Mouse (Mus musculus): ENCODE measurements around the gene Ccdc150. TPM values are rescaled to one million over a fixed set of nuclear protein-coding genes. Genes with fewer than 3 reads are reported as not detected.
A peak's percentile ranks its signal among the peaks of the same experiment; 100 is the strongest.

The Ccdc150 gene
- total RNA-seq (2021): under 1 TPM; 0.16 to 0.62 TPM
- long read RNA-seq: 0 reads

GRCm38 (mm10) chr1:54250158-54250866, at the start of gene Ccdc150:
Ccdc150 (plus strand) TSS chr1:54250683.
- DNase-seq (ENCODE audit: low spot score in 2 of 2): peak; percentile 97 to 98

DNA sequence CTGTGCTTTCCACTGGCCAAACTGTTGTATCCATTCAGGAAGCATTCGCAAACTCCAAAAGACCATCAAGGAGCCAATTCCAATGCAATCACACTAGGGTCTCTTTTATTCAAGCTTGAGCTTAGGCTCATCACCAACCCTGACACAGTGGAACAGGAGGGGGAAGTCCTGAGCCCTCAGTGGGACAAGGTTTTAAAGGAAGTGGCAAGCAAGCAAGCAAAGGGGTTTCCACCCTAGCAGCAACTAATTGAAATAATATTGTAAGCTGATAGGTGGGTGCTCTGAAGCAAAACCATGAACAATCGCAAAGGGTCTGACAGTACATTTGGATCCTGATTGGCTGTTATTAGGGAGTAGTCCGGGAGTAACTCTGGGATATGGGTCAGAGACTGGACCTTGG, 30.2 kb upstream of the Ccdc150 start:
- no peak for DNase-seq (ENCODE audit: low spot score in 2 of 2)

GRCm38 (mm10) chr1:54242722-54243121, 7.8 kb upstream of the Ccdc150 start:
- DNase-seq (ENCODE audit: low spot score in 2 of 2): no peak

- DNase-seq (ENCODE audit: low spot score in 2 of 2): no peak
Observed at GRCm38 (mm10) chr1:54275552-54275951, 25.1 kb downstream of the Ccdc150 start.

GRCm38 (mm10) chr1:54279628-54280027, 29.1 kb downstream of the Ccdc150 start:
- no peak for DNase-seq (ENCODE audit: low spot score in 2 of 2)

DNA sequence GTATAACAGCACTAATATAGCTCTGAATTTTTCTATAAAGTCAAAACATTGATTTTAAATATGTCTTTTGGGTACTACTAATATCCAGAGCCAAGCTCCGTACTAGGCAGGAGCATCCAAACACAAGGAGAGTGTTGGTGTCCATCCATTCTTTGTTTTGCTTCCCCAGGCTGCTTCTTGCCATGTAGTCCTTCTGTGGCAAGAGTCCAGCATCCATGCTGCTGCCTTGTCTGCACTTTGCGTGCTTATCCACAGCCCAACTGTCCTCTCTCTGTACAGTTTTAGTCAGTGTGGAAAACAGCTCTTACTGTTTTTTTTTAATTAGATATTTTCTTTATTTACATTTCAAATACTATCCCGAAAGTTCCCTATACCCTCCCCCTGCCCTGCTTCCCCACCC, 30.2 kb downstream of the Ccdc150 start:
- no peak for DNase-seq (ENCODE audit: low spot score in 2 of 2)

DNA sequence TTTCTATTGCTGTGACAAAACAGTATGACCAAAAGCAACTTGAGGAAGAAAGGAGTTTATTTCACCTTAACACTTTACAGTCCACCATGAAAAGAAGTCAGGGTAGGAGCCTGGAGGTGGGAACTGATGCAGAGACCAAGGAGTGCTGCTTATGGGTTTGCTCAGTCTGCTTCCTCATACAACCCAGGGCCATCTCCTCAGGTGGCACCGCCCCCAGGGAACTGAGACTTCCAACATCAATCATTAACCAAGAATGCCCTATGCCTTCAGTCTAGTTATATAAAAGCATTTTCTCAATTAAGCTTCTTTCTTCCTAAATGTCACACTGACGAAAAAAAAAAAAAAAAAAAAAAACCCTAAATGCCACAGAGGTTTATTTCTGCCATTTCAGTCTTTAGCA, 55.9 kb downstream of the Ccdc150 start:
- DNase-seq (ENCODE audit: low spot score in 2 of 2): no peak

DNA sequence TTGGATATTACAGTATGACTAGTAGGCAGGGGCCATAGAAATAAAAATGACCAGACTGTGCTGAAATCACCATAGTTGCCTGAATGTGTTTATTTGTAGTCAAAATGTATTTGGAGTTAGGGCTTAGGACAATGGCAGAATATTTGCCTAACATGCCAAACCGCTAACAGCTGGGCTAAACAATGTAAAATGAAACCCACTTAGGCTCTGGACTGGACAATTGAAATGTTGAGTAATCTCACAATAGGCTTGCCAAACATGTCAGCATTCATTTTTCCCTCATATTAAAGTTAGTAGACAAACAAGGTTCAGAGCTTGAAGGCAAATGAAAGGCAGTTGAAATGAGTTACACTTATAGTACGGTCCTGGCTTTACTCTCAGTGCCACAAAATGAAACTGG, 76.2 kb downstream of the Ccdc150 start:
- DNase-seq (ENCODE audit: low spot score in 2 of 2): no peak

DNA sequence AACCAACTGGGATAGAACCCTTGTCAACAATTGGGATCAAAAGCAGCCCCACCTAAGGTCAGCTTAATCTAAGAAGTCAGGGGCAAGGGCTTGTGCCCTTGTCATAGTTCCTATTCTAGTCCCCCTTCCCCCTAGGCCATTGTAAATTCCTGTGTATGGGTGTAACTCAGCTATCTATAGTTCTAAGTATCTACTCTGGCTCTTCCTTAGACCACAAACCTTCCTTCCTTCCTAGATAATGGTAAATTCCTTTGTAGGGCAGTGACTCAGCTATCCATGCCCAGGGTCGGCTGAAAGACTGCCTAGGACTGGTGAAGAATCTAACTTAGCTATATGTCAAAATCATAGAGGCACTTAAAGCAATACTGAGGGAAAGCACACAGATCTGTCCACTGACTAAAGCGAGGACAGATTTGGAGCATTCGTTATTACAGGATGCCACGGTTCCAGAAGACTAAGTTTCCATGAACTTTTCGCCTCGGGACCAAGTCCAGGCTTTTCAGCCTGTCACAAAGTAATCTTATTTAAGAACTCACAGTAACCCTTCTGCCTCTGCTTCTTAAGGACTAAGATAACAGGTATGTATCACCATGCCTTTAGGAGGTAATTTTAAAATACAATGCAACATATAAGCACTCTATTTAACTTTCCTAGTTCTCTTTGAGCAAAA, 77.5 kb downstream of the Ccdc150 start:
- no peak for DNase-seq (ENCODE audit: low spot score in 2 of 2)

GRCm38 (mm10) chr1:54332988-54333387, 82.5 kb downstream of the Ccdc150 start:
- DNase-seq (ENCODE audit: low spot score in 2 of 2): peak; percentile 41 to 55

DNA sequence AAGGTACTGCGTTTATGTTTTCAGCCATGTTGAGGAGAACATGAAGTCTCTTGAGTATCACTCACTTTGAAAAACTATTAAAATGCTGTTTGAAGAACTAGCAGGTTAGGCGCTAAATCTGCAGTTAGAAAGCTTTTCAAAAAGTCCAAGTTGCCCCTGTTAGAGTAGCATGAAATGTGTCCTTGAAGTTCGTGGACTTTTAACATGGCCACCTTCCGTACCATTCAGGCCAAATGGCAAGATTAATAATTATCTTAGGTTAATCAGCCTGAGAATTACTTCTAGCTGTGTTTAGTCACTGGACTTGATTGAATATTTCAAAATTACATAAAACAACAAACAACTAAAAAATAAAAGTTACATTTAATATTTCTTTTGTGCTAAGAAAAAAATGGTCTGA, 104.3 kb downstream of the Ccdc150 start:
- DNase-seq (ENCODE audit: low spot score in 2 of 2): no peak

GRCm38 (mm10) chr1:54355485-54355884, 105.0 kb downstream of the Ccdc150 start:
- DNase-seq (ENCODE audit: low spot score in 2 of 2): no peak

GRCm38 (mm10) chr1:54356566-54356965, 106.1 kb downstream of the Ccdc150 start:
- no peak for DNase-seq (ENCODE audit: low spot score in 2 of 2)

GRCm38 (mm10) chr1:54377506-54378051, 127.1 kb downstream of the Ccdc150 start:
- DNase-seq (ENCODE audit: low spot score in 2 of 2): no peak

DNA sequence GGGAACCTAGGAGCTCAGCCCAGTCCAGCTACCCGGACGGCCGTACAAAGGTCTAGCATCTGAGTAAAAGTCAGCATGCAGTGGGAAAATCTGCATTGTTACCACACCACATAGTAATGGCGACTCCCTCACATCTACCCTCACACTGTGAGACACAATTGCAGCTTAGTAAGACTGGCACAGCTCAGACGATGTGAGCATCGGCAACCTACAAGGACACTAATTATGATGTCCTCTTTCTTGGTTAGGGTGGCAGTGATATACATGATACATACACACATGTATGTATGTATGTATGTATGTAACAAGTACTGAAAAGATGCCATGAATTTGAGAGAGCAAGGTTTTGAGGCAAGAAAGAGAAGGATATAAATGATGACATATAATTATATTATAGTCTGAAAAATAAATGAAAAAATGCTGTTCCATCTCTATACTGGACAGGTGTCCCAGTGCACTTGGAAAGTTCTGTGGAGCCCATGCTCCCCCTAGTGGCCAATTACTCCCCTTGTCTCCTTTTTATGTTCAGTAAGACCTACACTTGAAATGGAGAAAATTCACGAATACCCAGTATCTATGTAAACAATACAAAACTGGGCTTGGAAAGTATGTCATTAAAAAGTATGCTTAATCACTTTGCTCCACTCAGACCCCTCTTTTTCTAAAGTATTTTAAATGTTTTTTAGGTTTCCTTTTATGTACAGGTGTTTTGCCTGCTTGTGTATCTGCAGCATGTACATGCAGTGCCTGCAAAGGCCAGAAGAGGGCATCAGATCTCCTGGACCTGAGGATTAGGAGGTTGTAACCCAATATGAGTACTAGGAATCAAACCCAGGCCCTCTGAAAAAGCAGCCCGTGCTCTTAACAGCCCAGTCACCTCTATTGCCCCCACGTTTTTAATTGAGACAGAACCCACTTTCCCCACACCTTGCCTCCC, 130.8 kb downstream of the Ccdc150 start:
- DNase-seq (ENCODE audit: low spot score in 2 of 2): peak; percentile 56 to 68

DNA sequence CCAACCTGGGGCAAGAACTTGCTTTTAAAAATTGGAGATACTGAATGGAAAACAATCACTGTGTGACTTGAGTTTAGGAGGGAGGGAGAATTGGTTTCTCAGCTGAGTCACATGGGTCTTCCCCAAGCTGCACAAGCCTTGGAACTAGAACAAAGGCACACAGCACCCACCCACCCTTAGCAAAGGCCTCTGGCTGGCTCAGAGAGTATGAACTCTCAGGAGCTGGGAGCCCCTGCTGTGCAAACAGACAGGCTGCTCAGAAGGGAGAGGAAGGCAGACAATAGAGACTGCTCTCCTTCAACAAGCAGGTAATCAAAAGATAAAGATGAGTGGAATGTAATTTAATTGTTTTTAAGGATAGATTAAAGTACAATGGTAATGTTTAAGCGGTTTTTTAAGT, 133.7 kb downstream of the Ccdc150 start:
- no peak for DNase-seq (ENCODE audit: low spot score in 2 of 2)

GRCm38 (mm10) chr1:54402736-54403135, 152.3 kb downstream of the Ccdc150 start:
- no peak for DNase-seq (ENCODE audit: low spot score in 2 of 2)
